Mouse (Mus musculus) limb, embryonic 11.5 days (tissue): ENCODE measurements around the gene Zswim9. TPM values are rescaled to one million over a fixed set of nuclear protein-coding genes. Genes with fewer than 3 reads are reported as not detected.

Source experiments
- ATAC-seq: fragments of 200-750 bp; cut with Nextera tagmentation; 2 replicates; pipeline ENCODE4 v1.8.0; 2017; ENCODE audit warnings: low read depth; ENCODE audit not compliant: insufficient number of reproducible peaks, low FRiP score, low TSS enrichment
- DNase-seq: peaks from one replicate; pipeline ENCODE4 v3.0.0-alpha.2; 2015; ENCODE audit warnings: low spot score
- H3K27ac ChIP-seq: fragments of 300-500 bp; sonication (generic); replicated peaks from 2 replicates; pipeline ENCODE4 v1.5.1; 2014; ENCODE audit warnings: low read depth, mild to moderate bottlenecking, low read length
- H3K27me3 ChIP-seq: fragments of 300-500 bp; sonication (generic); 2 replicates; pipeline ENCODE4 v1.6.1; 2014; ENCODE audit warnings: mild to moderate bottlenecking, low read length, mixed read lengths; ENCODE audit not compliant: control insufficient read depth, insufficient read depth
- H3K36me3 ChIP-seq: fragments of 300-500 bp; sonication (generic); 2 replicates; pipeline ENCODE4 v1.6.1; 2014; ENCODE audit warnings: mild to moderate bottlenecking, low read length, moderate library complexity, mixed read lengths; ENCODE audit not compliant: control insufficient read depth, insufficient read depth
- H3K4me1 ChIP-seq: fragments of 300-500 bp; sonication (generic); 2 replicates; pipeline ENCODE4 v1.6.1; 2014; ENCODE audit warnings: low read length, mixed read lengths; ENCODE audit not compliant: control insufficient read depth, insufficient read depth
- H3K4me2 ChIP-seq: fragments of 300-500 bp; sonication (generic); 2 replicates; pipeline ENCODE4 v1.6.1; 2014; ENCODE audit warnings: low read depth, mild to moderate bottlenecking, moderate library complexity; ENCODE audit not compliant: severe bottlenecking
- H3K4me3 ChIP-seq: fragments of 300-500 bp; sonication (generic); 2 replicates; pipeline ENCODE4 v1.5.1; 2014; ENCODE audit warnings: low read depth, low read length
- H3K9ac ChIP-seq: fragments of 300-500 bp; sonication (generic); 2 replicates; pipeline ENCODE4 v1.6.1; 2014; ENCODE audit warnings: mild to moderate bottlenecking, low read length
- H3K9me3 ChIP-seq: fragments of 300-500 bp; sonication (generic); 2 replicates; pipeline ENCODE4 v1.6.1; 2016; ENCODE audit warnings: low read length; ENCODE audit not compliant: control insufficient read depth
- whole genome bisulfite sequencing: fragments of 180-500 bp; shearing (Covaris S2); extraction: QIAGEN DNeasy Blood & Tissue Kit; methylation state at CpG from one replicate; pipeline ENCODE4 v1.1.7; 2014; 5-methylcytosine and 5-hydroxymethylcytosine counted together
- polyA plus RNA-seq: library from polyadenylated mRNA; unstranded; fragments of >200 nt; fragmentation: Nextera tagmentation; extraction: Ambion mirVana; gene quantifications from 2 replicates; pipeline ENCODE4 v1.2.1, GENCODE M21; 2014

Zswim9 gene
- polyA plus RNA-seq: 5.1 and 5.8 TPM in 2 replicates

DNA sequence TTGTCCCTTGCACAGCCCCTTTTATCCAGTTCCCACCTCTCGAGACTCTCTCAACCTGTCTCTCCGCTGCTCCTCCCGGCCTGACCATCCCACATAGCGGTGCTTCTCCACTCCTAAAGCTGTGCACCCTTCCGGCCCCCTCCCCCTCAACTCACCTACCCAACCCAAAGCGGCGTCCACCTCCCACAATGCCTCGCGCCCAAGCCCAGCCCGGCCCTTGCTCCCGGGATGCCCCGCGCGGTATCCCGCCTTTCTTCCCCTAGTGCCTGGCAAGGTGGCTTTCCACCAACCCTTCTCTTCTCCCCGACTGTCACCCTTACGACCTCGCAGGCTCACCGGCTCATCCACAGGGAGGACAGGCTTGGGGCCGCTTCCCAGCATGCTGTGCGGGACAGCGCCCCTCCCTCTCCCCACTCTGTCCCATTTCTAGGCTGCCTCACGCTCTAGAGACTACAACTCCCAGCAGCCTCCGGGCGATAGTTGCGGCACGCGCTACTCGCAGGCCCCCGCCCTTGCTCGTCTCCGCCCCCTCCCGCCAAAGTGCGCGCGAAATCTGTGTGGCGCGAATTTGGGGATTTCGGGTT, at the start of gene Zswim9:
TSS of gene Zswim9 (minus strand) at position 414 of the 584 bp plus-strand sequence.
- Histone ChIP-seq H3K27ac (peak within 1 kb of the TSS; percentile 62; the same call in 1 of the 2 replicates), H3K4me2 (peak within 1 kb of the TSS; percentile 76), H3K36me3 (peaks cover 13% of the 10 kb centered on the region), H3K27me3 (no peaks in the 10 kb centered on the region), H3K9ac (peak within 1 kb of the TSS; percentile 78), H3K4me3 (peak within 1 kb of the TSS; percentile 52), H3K4me1 (no peaks in the 10 kb centered on the region), H3K9me3 (no peaks in the 10 kb centered on the region)
- ATAC-seq (peak; percentile 98), DNase-seq (peak; percentile 95)
- under 1% methylated on average over 38 of the region's 39 CpGs for WGBS

DNA sequence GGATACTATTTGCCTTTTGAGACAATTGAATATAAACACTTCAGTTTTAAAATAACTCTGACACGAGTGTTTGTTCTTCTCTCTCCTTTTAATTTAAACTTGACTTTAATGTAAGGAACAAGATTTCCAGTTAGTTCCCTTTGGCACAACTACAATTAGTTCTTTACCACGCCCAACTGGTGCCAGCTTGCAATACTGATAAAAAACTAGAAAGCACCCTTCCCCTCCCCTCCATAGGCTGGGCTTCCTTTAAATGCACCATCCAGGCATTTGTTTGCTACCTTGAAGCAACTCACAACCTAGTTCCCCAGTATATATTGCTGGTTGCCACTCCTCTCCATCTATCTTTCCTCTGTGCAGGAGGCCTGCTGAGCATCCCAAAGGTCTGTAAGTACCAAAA, 45.8 kb upstream of the Zswim9 start, which contains the start of gene Pla2g4c:
TSS of gene Pla2g4c (plus strand) at position 340 of the 400 bp plus-strand sequence.
- 94% methylated on average over 2 of the region's 2 CpGs for WGBS
- DNase-seq: no peak

DNA sequence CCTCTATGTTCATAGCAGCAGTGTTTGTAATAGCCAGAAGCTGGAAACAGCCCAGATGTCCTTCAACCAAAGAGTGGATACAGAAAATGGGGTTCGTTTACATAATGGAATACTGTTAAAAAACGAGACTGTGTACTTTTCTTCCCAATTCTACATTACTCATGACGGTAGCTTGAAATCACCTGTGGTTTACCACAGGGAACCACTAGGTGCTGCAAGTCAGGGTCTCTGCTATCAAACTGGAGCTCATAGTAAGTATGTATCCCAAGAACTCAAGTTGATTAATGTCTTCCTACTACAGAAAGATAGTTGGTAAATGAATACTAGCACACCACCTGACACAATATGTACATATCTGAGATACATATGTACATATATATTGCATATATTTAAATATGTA, 42.9 kb upstream of the Zswim9 start:
- WGBS: 95% methylated on average over 3 of the region's 3 CpGs
- Histone ChIP-seq H3K4me1 (no peaks in the 10 kb centered on the region), H3K27me3 (no peaks in the 10 kb centered on the region), H3K4me3 (no peak overlapping the region), H3K27ac (no peak overlapping the region), H3K36me3 (no peaks in the 10 kb centered on the region), H3K4me2 (no peak overlapping the region), H3K9me3 (no peaks in the 10 kb centered on the region), H3K9ac (no peak overlapping the region)
- ATAC-seq (no peak), DNase-seq (no peak)

More for the DNA sequence above, 45.8 kb upstream of the Zswim9 start, which contains the start of gene Pla2g4c:
- Histone ChIP-seq H3K36me3 (no peaks in the 10 kb centered on the region), H3K27me3 (no peaks in the 10 kb centered on the region), H3K4me2 (no peak within 1 kb of the TSS), H3K4me1 (no peaks in the 10 kb centered on the region), H3K9ac (no peak within 1 kb of the TSS), H3K9me3 (no peaks in the 10 kb centered on the region), H3K4me3 (no peak within 1 kb of the TSS), H3K27ac (no peak within 1 kb of the TSS)
- no peak for ATAC-seq

DNA sequence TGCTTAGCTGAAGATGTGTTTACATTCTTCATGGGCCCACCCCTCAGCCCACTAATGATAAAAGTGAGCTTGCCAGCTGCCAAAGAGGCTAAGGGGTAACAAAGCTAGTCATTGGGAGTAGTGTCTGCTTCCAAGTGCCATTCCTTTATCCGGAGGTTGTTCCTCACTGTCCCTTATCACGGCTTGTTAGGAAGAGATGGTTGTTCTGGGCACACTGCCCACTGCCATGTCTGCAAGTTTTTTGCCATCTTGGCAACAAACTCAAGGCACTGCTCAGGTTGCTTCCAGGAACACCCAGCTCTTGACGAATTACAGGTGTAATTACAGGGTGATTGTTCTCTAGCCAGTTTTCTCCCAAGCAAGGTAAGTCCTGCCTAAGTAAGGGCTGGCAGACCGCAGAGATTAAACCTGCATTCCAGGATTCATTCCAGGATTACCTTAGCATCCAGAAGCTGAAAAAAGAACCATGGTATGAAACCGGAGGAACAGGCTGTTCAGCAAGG, 35.6 kb upstream of the Zswim9 start:
- ATAC-seq: no peak

DNA sequence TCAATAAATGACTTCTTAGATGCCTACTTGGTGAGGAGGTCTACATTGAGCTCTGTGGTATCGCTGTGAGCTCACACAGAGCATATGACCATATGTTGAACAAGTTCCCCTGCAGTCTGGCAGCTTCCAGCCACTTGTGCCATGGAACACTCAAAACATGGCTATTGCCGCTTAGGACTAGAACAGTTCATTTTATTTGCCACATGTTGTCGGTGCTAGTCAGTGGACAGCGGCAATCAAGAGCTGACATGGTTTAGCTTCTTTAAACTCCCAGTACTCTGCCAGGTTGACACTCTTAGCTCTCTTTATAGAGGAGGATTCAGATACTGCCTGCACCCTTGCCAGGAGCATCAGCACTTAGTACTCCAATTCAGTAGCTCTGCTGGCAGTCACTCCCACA, 32.9 kb upstream of the Zswim9 start:
- Histone ChIP-seq H3K4me1 (no peaks in the 10 kb centered on the region), H3K27me3 (no peaks in the 10 kb centered on the region), H3K27ac (no peak overlapping the region), H3K9me3 (no peaks in the 10 kb centered on the region; the same call in 1 of the 2 replicates), H3K9ac (no peak overlapping the region), H3K36me3 (peaks cover 37% of the 10 kb centered on the region), H3K4me3 (no peak overlapping the region), H3K4me2 (no peak overlapping the region)
- DNase-seq: peak; percentile 15
- 98% methylated on average over 4 of the region's 4 CpGs for WGBS
- no peak for ATAC-seq

More for the DNA sequence above, 35.6 kb upstream of the Zswim9 start:
- Histone ChIP-seq H3K27ac (no peak overlapping the region), H3K27me3 (no peaks in the 10 kb centered on the region), H3K9me3 (no peaks in the 10 kb centered on the region; the same call in 1 of the 2 replicates), H3K4me2 (no peak overlapping the region), H3K4me3 (no peak overlapping the region), H3K4me1 (no peaks in the 10 kb centered on the region), H3K9ac (no peak overlapping the region), H3K36me3 (peaks cover 23% of the 10 kb centered on the region)
- no peak for DNase-seq
- WGBS: 94% methylated on average over 5 of the region's 5 CpGs

DNA sequence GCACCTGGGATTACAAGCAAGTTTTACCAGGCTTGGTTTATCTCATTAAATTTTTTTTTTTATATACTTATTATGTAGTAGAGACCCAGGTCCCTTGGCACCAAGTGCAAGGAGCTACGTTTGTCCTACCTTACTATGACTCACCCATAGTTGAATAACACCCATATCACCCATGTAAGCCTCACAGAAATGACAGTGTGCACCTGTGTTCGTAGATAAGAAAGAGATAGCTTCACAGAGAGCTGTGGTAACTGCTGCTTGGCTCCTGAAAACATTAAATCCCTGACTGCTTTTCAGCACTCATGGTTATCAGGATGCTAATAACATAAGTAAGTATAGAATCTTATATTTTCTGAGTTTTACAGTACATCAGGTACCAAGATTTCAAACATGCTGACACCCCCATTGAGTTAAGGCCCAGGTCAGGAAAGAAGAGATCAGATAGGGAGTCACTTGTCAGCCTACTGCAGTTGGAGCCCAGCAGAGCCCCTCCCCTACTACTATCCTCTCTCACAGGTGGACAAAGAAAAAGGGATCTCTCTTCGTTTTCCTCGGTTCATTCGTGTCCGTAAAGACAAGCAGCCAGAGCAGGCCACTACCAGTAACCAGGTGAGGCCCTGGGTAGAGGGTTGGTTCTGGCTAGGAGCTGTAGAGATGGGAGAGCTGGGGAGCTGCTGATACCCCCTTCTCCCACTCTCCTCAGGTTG, 32.1 kb upstream of the Zswim9 start:
- H3K4me3 ChIP-seq: no peak overlapping the region
- H3K36me3 ChIP-seq: peaks cover 43% of the 10 kb centered on the region
- no peaks in the 10 kb centered on the region; the same call in 1 of the 2 replicates for H3K9me3 ChIP-seq
- DNase-seq (peak; percentile 2), ATAC-seq (no peak)
- no peak overlapping the region for H3K4me2 ChIP-seq
- WGBS: 96% methylated on average over 6 of the region's 6 CpGs
- no peaks in the 10 kb centered on the region for H3K4me1 ChIP-seq
- no peaks in the 10 kb centered on the region for H3K27me3 ChIP-seq
- H3K9ac ChIP-seq: no peak overlapping the region
- H3K27ac ChIP-seq: no peak overlapping the region

DNA sequence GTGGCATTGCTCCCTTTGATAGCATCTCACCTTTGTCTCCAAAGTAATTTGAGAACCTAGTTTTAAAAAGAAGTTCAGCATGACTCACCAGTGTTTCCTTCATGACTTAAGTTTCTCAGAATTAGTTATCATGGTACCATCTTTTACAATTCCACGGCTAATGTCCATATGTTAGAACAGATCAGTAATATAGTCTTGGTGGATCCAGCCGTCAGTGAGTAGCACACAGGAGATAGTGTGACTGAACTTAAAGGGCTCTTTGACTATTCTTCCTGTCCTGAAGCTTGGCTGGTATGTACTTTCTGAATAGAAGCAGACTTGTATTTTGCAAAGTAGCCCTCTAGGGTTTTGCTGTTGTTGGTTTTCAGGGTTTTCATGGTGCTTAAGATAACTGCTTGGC, 30.9 kb upstream of the Zswim9 start:
- Histone ChIP-seq H3K9me3 (no peaks in the 10 kb centered on the region; the same call in 1 of the 2 replicates), H3K4me2 (no peak overlapping the region), H3K9ac (no peak overlapping the region), H3K36me3 (peaks cover 48% of the 10 kb centered on the region), H3K27me3 (no peaks in the 10 kb centered on the region), H3K4me3 (no peak overlapping the region), H3K27ac (no peak overlapping the region), H3K4me1 (no peaks in the 10 kb centered on the region)
- 91% methylated on average over 2 of the region's 2 CpGs for WGBS
- DNase-seq (no peak), ATAC-seq (no peak)

DNA sequence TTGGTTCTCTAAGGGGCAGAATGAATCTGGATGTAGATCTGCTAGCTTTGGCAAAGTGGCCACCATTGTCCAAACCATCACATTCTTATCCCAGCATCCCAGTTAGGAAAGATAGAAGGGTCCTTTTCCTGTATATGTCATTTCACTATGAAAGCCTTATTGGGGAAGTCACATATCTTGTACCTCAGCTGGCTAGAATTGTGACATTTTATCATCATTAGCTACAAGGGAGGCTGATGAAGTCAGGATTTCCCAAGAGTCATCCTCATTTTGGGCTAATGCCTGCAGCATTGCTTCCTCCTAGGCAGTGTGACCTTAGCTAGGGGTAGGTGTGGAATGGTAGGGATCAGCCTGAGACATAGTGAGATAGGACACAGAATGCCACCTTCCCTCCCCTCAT, 24.9 kb upstream of the Zswim9 start:
- DNase-seq (no peak), ATAC-seq (no peak)
- no peak overlapping the region for H3K4me2 ChIP-seq
- H3K9me3 ChIP-seq: no peaks in the 10 kb centered on the region
- H3K9ac ChIP-seq: no peak overlapping the region
- peaks cover 56% of the 10 kb centered on the region for H3K36me3 ChIP-seq
- no peaks in the 10 kb centered on the region for H3K27me3 ChIP-seq
- no peak overlapping the region for H3K27ac ChIP-seq
- no peak overlapping the region for H3K4me3 ChIP-seq
- no peaks in the 10 kb centered on the region for H3K4me1 ChIP-seq
